Comparison of ENCODE assay signal across 9 mouse cellular contexts in genomic region chr13:71956481-71956880, GRCm38 (mm10). TPM values are rescaled to one million over a fixed set of nuclear protein-coding genes. Genes with fewer than 3 reads are reported as not detected.
DNase-seq lines count a peak whose midpoint lies in the region; ATAC-seq and TF ChIP-seq lines count a peak whose summit lies in the region.
"Had no signal": no experiment of that assay in that cellular context is flagged by ENCODE, and none has a peak within 500 bp of the region (broad histone marks: within the 10 kb centered on the region; RNA-seq: fewer than 3 reads in every experiment).

No protein-coding gene starts in this region.

- H3K9ac ChIP-seq in limb, embryonic 12.5 days (replicated peaks), result no peak overlapping the region

- ATAC-seq in frontal cortex, adult (ENCODE audit: low TSS enrichment), result peak; percentile 38; the same call in 1 of the 2 replicates
- peak; percentile 70 for ATAC-seq in Patski
- ATAC-seq in limb, embryonic 12.5 days (ENCODE audit: insufficient number of reproducible peaks, insufficient read depth, low FRiP score, low TSS enrichment, low read depth), result no peak

- H3K9me3 ChIP-seq in limb, embryonic 12.5 days, result no peaks in the 10 kb centered on the region

- H3K4me2 ChIP-seq in limb, embryonic 12.5 days, result peak overlapping the region; percentile 47

- WGBS in limb, embryonic 12.5 days, result 0% methylated on average over 9 of the region's 9 CpGs

- intact Hi-C loops in heart, postnatal 10 days (cut with DNase I), result loop anchor here (5.0 to 10.0 kb wide), 3 partner anchors 336 to 852 kb away; no protein-coding TSS in a partner anchor

- in situ Hi-C loops in Patski (cut with MboI; ENCODE audit: low pct_unique_long_range_greater_than_20kb), result loop anchor here (5.0 to 25.0 kb wide), 5 partner anchors 302 to 1294 kb away; no protein-coding TSS in a partner anchor

- no peak overlapping the region for H3K27ac ChIP-seq in limb, embryonic 12.5 days

- peak overlapping the region; percentile 15; the same call in 1 of the 2 replicates for H3K4me3 ChIP-seq in limb, embryonic 12.5 days (replicated peaks)

- TF ChIP-seq CTCF in Patski (IDR thresholded peaks at IDR 0.05), result no peak

- no peaks in the 10 kb centered on the region for H3K27me3 ChIP-seq in Patski
- H3K27me3 ChIP-seq in limb, embryonic 12.5 days, result peaks cover 97% of the 10 kb centered on the region

- POLR2A ChIA-PET in Patski (lab: Charles Lee), result interaction anchor here (0.8 to 1.6 kb wide), 2 partner anchors 667 to 671 kb away, joined by 3 read pairs; no protein-coding TSS in a partner anchor

- H3K36me3 ChIP-seq in limb, embryonic 12.5 days, result no peaks in the 10 kb centered on the region
- H3K36me3 ChIP-seq: G1E had no signal

- peaks cover 45% of the 10 kb centered on the region for H3K4me1 ChIP-seq in limb, embryonic 12.5 days (replicated peaks)

- CTCF ChIA-PET in Patski (lab: Charles Lee), result interaction anchor here (1.7 to 5.1 kb wide), 2 partner anchors 243 to 672 kb away, joined by 4 to 33 read pairs; partner anchors contain the start of gene Irx2

- no peak for DNase-seq in frontal cortex, adult 2 months (ENCODE audit: extremely low spot score in 1 of 2, low spot score in 1 of 2)
- DNase-seq in Patski (ENCODE audit: low read depth, low spot score), result no peak
- peak; percentile 41 to 60 for DNase-seq in heart, postnatal 10 days
- DNase-seq in neural tube, embryonic 10.5 days (ENCODE audit: extremely low spot score, low spot score), result peak; percentile 68
- DNase-seq in urinary bladder, postnatal 36 days (ENCODE audit: low spot score in 2 of 2), result no peak
- no peak for DNase-seq in adrenal gland, postnatal 14 days

RNA-seq across cellular contexts. Expression of gene Irx1, which starts 7.0 kb away (rescaled TPM):
- polyA plus RNA-seq in frontal cortex, adult 2 months (2012; rRNA removed), result 0.96 and 1.1 TPM in 2 replicates
- polyA plus RNA-seq in Patski (2021), result 58.2 TPM
- total RNA-seq in heart, postnatal 10 days (2021), result 1 to 10 TPM; 3.9 to 4.6 TPM
- 6.1 and 6.9 TPM in 2 replicates for polyA plus RNA-seq in limb, embryonic 12.5 days (2016; fragmentation: Nextera tagmentation; extraction: Ambion mirVana)
- total RNA-seq in adrenal gland, postnatal 14 days (2021), result 0.41 TPM in 1 of 2 replicates, not detected in the other
- total RNA-seq: G1E had no signal
- polyA plus RNA-seq: G1E had no signal

Comparison
In these comparisons a context has a peak if more than half of its experiments do, and no peak if none do; other contexts are left out.
1. DNase-seq: peak in heart, postnatal 10 days (2 of 2) and neural tube, embryonic 10.5 days (single experiment); none in frontal cortex, adult 2 months (0 of 2), Patski (single experiment), urinary bladder, postnatal 36 days (0 of 2) and adrenal gland, postnatal 14 days (single experiment).